Mouse (Mus musculus): ENCODE measurements at regions not wholly inside any gene's neighbourhood (a gene's known extent, or its start where the extent isn't known, plus 50 kb on each side); places are given as distances from the start of the nearest gene placed in this dataset.

DNA sequence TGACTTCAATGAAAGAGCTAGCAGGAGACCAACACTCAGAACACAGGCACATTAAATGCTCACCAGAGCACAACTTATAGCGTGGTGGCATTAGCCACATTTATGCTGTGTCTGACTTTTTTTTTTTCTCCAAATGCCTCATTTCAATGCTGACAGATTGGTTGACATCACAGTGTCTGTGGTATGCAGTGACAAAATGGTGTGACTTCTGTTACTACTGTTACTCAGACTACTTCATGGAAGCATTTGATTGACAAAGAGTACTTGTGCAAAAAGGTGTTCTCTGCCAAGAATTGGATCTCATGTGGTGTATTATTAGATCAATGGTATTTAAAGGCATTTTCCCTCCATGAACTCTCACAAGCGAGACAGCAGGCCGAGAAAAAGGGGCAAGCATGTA lies 314.8 kb downstream of the Cmpk2 start:
- WGBS: 80% methylated on average over 3 of the region's 3 CpGs
- H3K4me1 ChIP-seq (ENCODE audit: control insufficient read depth, insufficient read depth, insufficient read length, low read length): no peaks in the 10 kb centered on the region
- no peaks in the 10 kb centered on the region for H3K27me3 ChIP-seq (ENCODE audit: control insufficient read depth, insufficient read depth, low read length)
- no peaks in the 10 kb centered on the region for H3K36me3 ChIP-seq (ENCODE audit: control insufficient read depth, insufficient read depth, low read length)
- no peak overlapping the region for H3K27ac ChIP-seq (ENCODE audit: insufficient read depth, low read depth, low read length)
- no peak overlapping the region for H3K4me3 ChIP-seq (ENCODE audit: low read depth, low read length)
- no peak for TF ChIP-seq POLR2A (IDR thresholded peaks at IDR 0.05; ENCODE audit: low read depth, low read length)
- no peak for TF ChIP-seq CTCF (IDR thresholded peaks at IDR 0.05; ENCODE audit: extremely low read depth, insufficient read length, insufficient replicate concordance, low read depth, low read length)

GRCm38 (mm10) chr12:26781537-26781936 lies 312.5 kb downstream of the Cmpk2 start:
- Histone ChIP-seq H3K27ac (ENCODE audit: insufficient read depth, low read depth, low read length) (no peak overlapping the region), H3K4me3 (ENCODE audit: low read depth, low read length) (no peak overlapping the region), H3K4me1 (ENCODE audit: control insufficient read depth, insufficient read depth, insufficient read length, low read length) (no peaks in the 10 kb centered on the region), H3K36me3 (ENCODE audit: control insufficient read depth, insufficient read depth, low read length) (no peaks in the 10 kb centered on the region), H3K27me3 (ENCODE audit: control insufficient read depth, insufficient read depth, low read length) (no peaks in the 10 kb centered on the region)
- WGBS: 84% methylated on average over 3 of the region's 3 CpGs
- TF ChIP-seq POLR2A (IDR thresholded peaks at IDR 0.05; ENCODE audit: low read depth, low read length) (no peak), CTCF (IDR thresholded peaks at IDR 0.05; ENCODE audit: extremely low read depth, insufficient read length, insufficient replicate concordance, low read depth, low read length) (no peak)

- 55% methylated on average over 3 of the region's 3 CpGs for WGBS
- no peaks in the 10 kb centered on the region for H3K36me3 ChIP-seq (ENCODE audit: control insufficient read depth, insufficient read depth, low read length)
- no peaks in the 10 kb centered on the region for H3K4me1 ChIP-seq (ENCODE audit: control insufficient read depth, insufficient read depth, insufficient read length, low read length)
- H3K27me3 ChIP-seq (ENCODE audit: control insufficient read depth, insufficient read depth, low read length): no peaks in the 10 kb centered on the region
- TF ChIP-seq CTCF (IDR thresholded peaks at IDR 0.05; ENCODE audit: extremely low read depth, insufficient read length, insufficient replicate concordance, low read depth, low read length): no peak
- TF ChIP-seq POLR2A (IDR thresholded peaks at IDR 0.05; ENCODE audit: low read depth, low read length): no peak
- H3K4me3 ChIP-seq (ENCODE audit: low read depth, low read length): no peak overlapping the region
- H3K27ac ChIP-seq (ENCODE audit: insufficient read depth, low read depth, low read length): no peak overlapping the region
These were observed 309.8 kb downstream of the Cmpk2 start for GRCm38 (mm10) chr12:26778796-26779195.

- Histone ChIP-seq H3K27ac (ENCODE audit: insufficient read depth, low read depth, low read length) (no peak overlapping the region), H3K36me3 (ENCODE audit: control insufficient read depth, insufficient read depth, low read length) (no peaks in the 10 kb centered on the region), H3K4me3 (ENCODE audit: low read depth, low read length) (no peak overlapping the region), H3K27me3 (ENCODE audit: control insufficient read depth, insufficient read depth, low read length) (no peaks in the 10 kb centered on the region), H3K4me1 (ENCODE audit: control insufficient read depth, insufficient read depth, insufficient read length, low read length) (no peaks in the 10 kb centered on the region)
- 84% methylated on average over 1 of the region's 1 CpGs for WGBS
- TF ChIP-seq POLR2A (IDR thresholded peaks at IDR 0.05; ENCODE audit: low read depth, low read length) (no peak), CTCF (IDR thresholded peaks at IDR 0.05; ENCODE audit: extremely low read depth, insufficient read length, insufficient replicate concordance, low read depth, low read length) (no peak)
These were observed 308.0 kb downstream of the Cmpk2 start for GRCm38 (mm10) chr12:26776986-26777385.

GRCm38 (mm10) chr12:26774016-26774415 lies 305.0 kb downstream of the Cmpk2 start:
- Histone ChIP-seq H3K4me3 (ENCODE audit: low read depth, low read length) (no peak overlapping the region), H3K27ac (ENCODE audit: insufficient read depth, low read depth, low read length) (no peak overlapping the region), H3K36me3 (ENCODE audit: control insufficient read depth, insufficient read depth, low read length) (no peaks in the 10 kb centered on the region), H3K27me3 (ENCODE audit: control insufficient read depth, insufficient read depth, low read length) (no peaks in the 10 kb centered on the region), H3K4me1 (ENCODE audit: control insufficient read depth, insufficient read depth, insufficient read length, low read length) (no peaks in the 10 kb centered on the region)
- TF ChIP-seq POLR2A (IDR thresholded peaks at IDR 0.05; ENCODE audit: low read depth, low read length) (no peak), CTCF (IDR thresholded peaks at IDR 0.05; ENCODE audit: extremely low read depth, insufficient read length, insufficient replicate concordance, low read depth, low read length) (no peak)
- WGBS: 74% methylated on average over 2 of the region's 2 CpGs

DNA sequence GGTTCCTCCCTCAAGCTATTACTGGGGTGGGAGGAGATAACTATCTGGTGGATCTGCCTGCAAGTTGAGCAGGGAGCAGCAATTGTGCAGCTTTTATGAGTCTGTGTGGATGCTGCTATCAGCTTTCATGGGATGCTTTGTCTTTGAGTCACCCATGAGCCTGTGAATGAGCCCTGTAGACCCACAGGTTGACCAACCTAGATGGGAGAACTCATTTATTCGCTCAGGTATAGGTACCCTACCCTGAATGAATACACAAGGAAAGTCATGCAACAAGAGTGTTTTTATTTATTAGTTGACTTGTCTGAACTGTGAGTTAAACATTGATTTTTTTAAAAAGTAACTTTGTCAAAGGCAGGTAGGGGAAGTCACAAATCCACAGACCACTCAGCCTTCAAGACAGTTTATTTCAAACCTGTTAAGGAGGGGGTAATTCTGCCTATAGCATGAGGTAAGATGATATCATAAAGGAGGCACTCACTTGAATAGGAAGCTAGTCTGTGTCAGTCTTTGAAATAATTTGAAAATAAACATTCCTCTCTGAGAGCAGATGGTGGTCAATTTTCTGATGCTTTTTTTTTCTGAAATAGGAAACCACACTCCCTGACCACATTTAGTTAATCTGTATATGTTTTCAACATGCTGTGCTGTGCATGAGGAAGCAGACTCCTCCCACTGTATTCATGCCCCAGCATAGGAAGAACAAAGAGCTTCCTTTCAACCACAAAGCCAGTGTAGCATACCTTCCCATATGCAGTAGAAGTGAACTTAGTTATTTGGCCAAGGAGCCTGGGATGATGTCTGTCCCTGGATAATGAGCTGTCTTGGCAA lies 302.0 kb downstream of the Cmpk2 start:
- Histone ChIP-seq H3K4me3 (ENCODE audit: low read depth, low read length) (no peak overlapping the region), H3K27me3 (ENCODE audit: control insufficient read depth, insufficient read depth, low read length) (no peaks in the 10 kb centered on the region), H3K36me3 (ENCODE audit: control insufficient read depth, insufficient read depth, low read length) (no peaks in the 10 kb centered on the region), H3K4me1 (ENCODE audit: control insufficient read depth, insufficient read depth, insufficient read length, low read length) (no peaks in the 10 kb centered on the region), H3K27ac (ENCODE audit: insufficient read depth, low read depth, low read length) (no peak overlapping the region)
- 52% methylated on average over 1 of the region's 1 CpGs for WGBS
- TF ChIP-seq POLR2A (IDR thresholded peaks at IDR 0.05; ENCODE audit: low read depth, low read length) (no peak), CTCF (IDR thresholded peaks at IDR 0.05; ENCODE audit: extremely low read depth, insufficient read length, insufficient replicate concordance, low read depth, low read length) (no peak)

DNA sequence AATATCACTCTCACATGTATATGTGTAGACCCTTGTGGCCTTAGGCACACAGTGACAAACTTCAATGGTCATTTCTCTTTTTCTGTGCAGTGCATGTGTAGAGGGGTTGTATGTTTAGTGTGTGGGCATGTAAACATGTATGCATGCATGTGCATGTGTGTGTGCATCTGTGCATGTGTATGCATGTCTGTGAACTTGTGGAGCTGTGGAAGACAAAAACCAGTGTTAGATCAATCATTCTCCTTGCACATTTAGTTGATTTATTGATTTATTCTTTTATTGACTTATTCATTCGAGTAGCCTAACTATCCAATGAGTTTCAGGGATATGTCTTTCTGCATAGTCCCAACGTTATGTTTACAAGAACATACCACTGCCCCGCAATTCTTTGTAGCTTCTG lies 298.5 kb downstream of the Cmpk2 start:
- H3K4me1 ChIP-seq (ENCODE audit: control insufficient read depth, insufficient read depth, insufficient read length, low read length): no peaks in the 10 kb centered on the region
- no peak for TF ChIP-seq CTCF (IDR thresholded peaks at IDR 0.05; ENCODE audit: extremely low read depth, insufficient read length, insufficient replicate concordance, low read depth, low read length)
- no peak for TF ChIP-seq POLR2A (IDR thresholded peaks at IDR 0.05; ENCODE audit: low read depth, low read length)
- 32% methylated on average over 3 of the region's 3 CpGs for WGBS
- no peaks in the 10 kb centered on the region for H3K27me3 ChIP-seq (ENCODE audit: control insufficient read depth, insufficient read depth, low read length)
- no peak overlapping the region for H3K4me3 ChIP-seq (ENCODE audit: low read depth, low read length)
- no peak overlapping the region for H3K27ac ChIP-seq (ENCODE audit: insufficient read depth, low read depth, low read length)
- no peaks in the 10 kb centered on the region for H3K36me3 ChIP-seq (ENCODE audit: control insufficient read depth, insufficient read depth, low read length)

Measured in small intestine, adult 2 months (tissue).